Mouse (Mus musculus): ENCODE measurements around the gene Tnfrsf1b. TPM values are rescaled to one million over a fixed set of nuclear protein-coding genes. Genes with fewer than 3 reads are reported as not detected.

The Tnfrsf1b gene
- polyA plus RNA-seq (2015; fragmentation: Nextera tagmentation; extraction: Ambion mirVana) = 4.5 and 6.3 TPM in 2 replicates

- H3K36me3 ChIP-seq = no peaks in the 10 kb centered on the region
- H3K4me2 ChIP-seq = peak within 1 kb of the TSS; percentile 83
- ATAC-seq (ENCODE audit: insufficient number of reproducible peaks, low FRiP score, low TSS enrichment, low read depth) = peak; percentile 46; the same call in 1 of the 2 replicates
- H3K9me3 ChIP-seq = no peaks in the 10 kb centered on the region
- peaks cover 32% of the 10 kb centered on the region for H3K27me3 ChIP-seq
- H3K4me3 ChIP-seq = peak within 1 kb of the TSS; percentile 45
- peaks cover 12% of the 10 kb centered on the region for H3K4me1 ChIP-seq
- under 1% methylated on average over 45 of the region's 47 CpGs for WGBS
- no peak within 1 kb of the TSS for H3K27ac ChIP-seq
- H3K9ac ChIP-seq = peak within 1 kb of the TSS; percentile 55
Observed at GRCm38 (mm10) chr4:145246173-145247011, at the start of gene Tnfrsf1b. Gene Tnfrsf1b, minus strand, starts transcription at chr4:145246870.

DNA sequence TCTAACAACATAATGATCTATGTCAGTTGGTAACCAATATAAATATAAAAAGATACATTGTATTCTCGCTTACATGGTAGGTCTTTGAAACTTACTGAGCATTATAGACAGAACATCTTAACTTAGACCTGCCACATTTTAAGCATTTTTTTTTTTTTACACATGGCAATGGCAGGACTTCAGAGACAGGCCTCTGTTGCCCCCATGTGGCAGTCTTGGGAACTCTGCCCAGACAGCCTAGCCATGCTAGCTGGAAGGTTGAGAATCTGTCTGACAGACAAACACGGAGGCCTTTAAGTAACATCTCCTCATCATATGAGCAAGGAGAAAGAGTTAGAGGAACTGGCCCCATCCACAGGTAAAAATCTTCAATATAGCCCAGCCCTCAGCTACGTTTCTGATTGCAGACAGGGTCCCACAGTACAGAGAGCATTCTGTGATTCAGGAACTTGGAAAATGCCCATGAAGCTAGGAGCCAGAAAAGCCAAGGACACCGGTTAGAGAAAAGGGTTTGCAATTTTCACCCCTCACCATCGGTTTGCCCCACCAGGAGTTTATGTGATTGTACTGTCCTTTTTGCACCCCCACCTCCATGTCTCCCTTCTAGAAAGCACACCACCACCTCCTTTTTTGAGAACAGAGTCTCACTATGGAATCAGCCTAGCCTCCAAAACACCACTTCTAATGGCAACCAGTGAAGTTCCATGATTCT is 49.1 kb upstream of the Tnfrsf1b start:
- Histone ChIP-seq H3K4me1 (peaks cover 6% of the 10 kb centered on the region; the same call in 1 of the 2 replicates), H3K36me3 (no peaks in the 10 kb centered on the region), H3K27ac (no peak overlapping the region), H3K9ac (no peak overlapping the region), H3K4me3 (no peak overlapping the region), H3K9me3 (no peaks in the 10 kb centered on the region), H3K4me2 (no peak overlapping the region), H3K27me3 (no peaks in the 10 kb centered on the region)
- no peak for ATAC-seq (ENCODE audit: insufficient number of reproducible peaks, low FRiP score, low TSS enrichment, low read depth)
- WGBS = 52% methylated on average over 5 of the region's 5 CpGs

- ATAC-seq (ENCODE audit: insufficient number of reproducible peaks, low FRiP score, low TSS enrichment, low read depth) = no peak
- Histone ChIP-seq H3K9ac (no peak overlapping the region), H3K9me3 (no peaks in the 10 kb centered on the region), H3K4me1 (no peaks in the 10 kb centered on the region), H3K27me3 (no peaks in the 10 kb centered on the region), H3K27ac (no peak overlapping the region), H3K4me3 (no peak overlapping the region), H3K36me3 (no peaks in the 10 kb centered on the region), H3K4me2 (no peak overlapping the region)
- WGBS = 78% methylated on average over 5 of the region's 5 CpGs
Observed at GRCm38 (mm10) chr4:145294588-145294987, 47.9 kb upstream of the Tnfrsf1b start.

GRCm38 (mm10) chr4:145286369-145287120 is 39.9 kb upstream of the Tnfrsf1b start:
- no peak overlapping the region for H3K27ac ChIP-seq
- no peaks in the 10 kb centered on the region for H3K27me3 ChIP-seq
- no peaks in the 10 kb centered on the region for H3K36me3 ChIP-seq
- H3K4me1 ChIP-seq = no peaks in the 10 kb centered on the region
- no peak overlapping the region for H3K4me3 ChIP-seq
- no peak overlapping the region for H3K4me2 ChIP-seq
- WGBS = 41% methylated on average over 4 of the region's 4 CpGs
- ATAC-seq (ENCODE audit: insufficient number of reproducible peaks, low FRiP score, low TSS enrichment, low read depth) = no peak
- H3K9ac ChIP-seq = no peak overlapping the region
- no peaks in the 10 kb centered on the region for H3K9me3 ChIP-seq

DNA sequence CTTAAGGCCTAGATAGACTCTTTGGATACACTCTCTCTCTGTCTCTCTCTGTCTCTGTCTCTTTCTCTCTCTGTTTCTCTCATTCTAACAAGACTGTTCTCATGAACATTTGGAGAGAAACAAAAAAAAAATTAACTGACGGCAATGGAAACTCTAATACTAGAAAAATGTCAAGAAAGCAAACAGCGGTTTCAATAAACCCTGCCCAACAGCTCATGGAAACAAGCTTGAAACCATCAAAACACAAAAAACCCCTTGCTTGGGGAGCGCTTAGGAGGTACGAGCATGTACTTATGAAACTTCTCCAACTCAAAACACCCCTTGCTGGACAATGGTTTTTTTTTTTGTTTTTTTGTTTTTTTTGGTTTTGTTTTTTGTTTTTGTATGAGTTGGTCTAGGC is 38.0 kb upstream of the Tnfrsf1b start:
- no peak for ATAC-seq (ENCODE audit: insufficient number of reproducible peaks, low FRiP score, low TSS enrichment, low read depth)
- H3K4me3 ChIP-seq = no peak overlapping the region
- no peaks in the 10 kb centered on the region for H3K9me3 ChIP-seq
- H3K9ac ChIP-seq = no peak overlapping the region
- no peaks in the 10 kb centered on the region for H3K4me1 ChIP-seq
- 89% methylated on average over 4 of the region's 4 CpGs for WGBS
- no peak overlapping the region for H3K27ac ChIP-seq
- no peak overlapping the region for H3K4me2 ChIP-seq
- no peaks in the 10 kb centered on the region for H3K36me3 ChIP-seq
- no peaks in the 10 kb centered on the region for H3K27me3 ChIP-seq

DNA sequence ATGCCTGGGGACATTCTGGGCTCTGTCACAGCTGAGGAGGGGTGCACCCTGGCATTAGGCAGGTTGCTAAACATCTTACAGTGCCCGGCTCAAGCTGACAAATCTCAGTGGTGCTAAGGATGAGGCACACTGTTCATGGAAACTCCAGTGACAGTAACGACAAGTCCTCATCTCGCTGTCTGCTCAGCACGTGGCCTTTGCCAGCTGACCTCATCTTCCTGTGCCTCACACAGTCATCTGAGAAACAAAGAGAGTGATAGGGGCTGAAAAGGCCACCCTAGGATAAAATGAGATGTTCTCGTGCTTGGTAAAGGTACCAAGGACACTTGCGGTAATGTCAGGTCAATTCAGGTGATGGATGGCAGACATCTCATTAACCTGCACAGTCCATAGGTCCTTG is 36.8 kb upstream of the Tnfrsf1b start:
- Histone ChIP-seq H3K4me1 (no peaks in the 10 kb centered on the region), H3K27ac (no peak overlapping the region), H3K9me3 (no peaks in the 10 kb centered on the region), H3K4me3 (no peak overlapping the region), H3K9ac (no peak overlapping the region), H3K36me3 (no peaks in the 10 kb centered on the region), H3K4me2 (no peak overlapping the region), H3K27me3 (no peaks in the 10 kb centered on the region)
- no peak for ATAC-seq (ENCODE audit: insufficient number of reproducible peaks, low FRiP score, low TSS enrichment, low read depth)
- 73% methylated on average over 6 of the region's 6 CpGs for WGBS

- ATAC-seq (ENCODE audit: insufficient number of reproducible peaks, low FRiP score, low TSS enrichment, low read depth) = no peak
- 68% methylated on average over 6 of the region's 6 CpGs for WGBS
Observed at GRCm38 (mm10) chr4:145280966-145281365, 34.3 kb upstream of the Tnfrsf1b start.

GRCm38 (mm10) chr4:145278724-145279370 is 32.2 kb upstream of the Tnfrsf1b start:
- no peak overlapping the region for H3K4me3 ChIP-seq
- ATAC-seq (ENCODE audit: insufficient number of reproducible peaks, low FRiP score, low TSS enrichment, low read depth) = no peak
- H3K27ac ChIP-seq = no peak overlapping the region
- WGBS = 64% methylated on average over 3 of the region's 3 CpGs
- H3K9ac ChIP-seq = no peak overlapping the region
- no peak overlapping the region for H3K4me2 ChIP-seq
- H3K36me3 ChIP-seq = no peaks in the 10 kb centered on the region
- no peaks in the 10 kb centered on the region for H3K27me3 ChIP-seq
- H3K4me1 ChIP-seq = no peaks in the 10 kb centered on the region
- no peaks in the 10 kb centered on the region for H3K9me3 ChIP-seq

More at GRCm38 (mm10) chr4:145280966-145281365, 34.3 kb upstream of the Tnfrsf1b start:
- Histone ChIP-seq H3K4me2 (no peak overlapping the region), H3K4me3 (no peak overlapping the region), H3K4me1 (no peaks in the 10 kb centered on the region), H3K36me3 (no peaks in the 10 kb centered on the region), H3K27me3 (no peaks in the 10 kb centered on the region), H3K9me3 (no peaks in the 10 kb centered on the region), H3K9ac (no peak overlapping the region), H3K27ac (no peak overlapping the region)

DNA sequence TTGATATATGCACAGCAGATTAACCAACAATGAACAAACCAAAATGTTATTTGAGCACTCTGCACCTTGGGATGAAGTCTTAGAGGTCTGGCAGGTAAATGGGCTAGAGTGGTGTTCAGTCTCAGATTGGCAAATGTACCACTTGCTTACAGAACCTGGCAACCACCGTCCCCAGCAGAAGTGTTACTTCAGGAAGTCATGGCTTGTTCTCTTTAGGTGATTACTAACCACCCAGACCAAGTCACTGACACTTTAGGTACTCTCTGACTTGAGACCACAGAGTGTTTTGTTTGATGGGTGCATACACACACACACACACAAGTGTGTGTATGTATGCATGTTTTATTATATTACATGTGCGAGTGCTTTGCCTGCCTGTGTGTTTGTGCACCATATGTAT is 31.6 kb upstream of the Tnfrsf1b start:
- no peak for ATAC-seq (ENCODE audit: insufficient number of reproducible peaks, low FRiP score, low TSS enrichment, low read depth)
- no peak overlapping the region for H3K27ac ChIP-seq
- no peaks in the 10 kb centered on the region for H3K27me3 ChIP-seq
- no peak overlapping the region for H3K4me3 ChIP-seq
- no peaks in the 10 kb centered on the region for H3K36me3 ChIP-seq
- WGBS = 90% methylated on average over 2 of the region's 2 CpGs
- H3K9ac ChIP-seq = no peak overlapping the region
- H3K4me1 ChIP-seq = 0 out of 2 replicates have a peak, but pooled peaks cover under 1% of the 10 kb centered on the region
- H3K4me2 ChIP-seq = no peak overlapping the region
- H3K9me3 ChIP-seq = no peaks in the 10 kb centered on the region

- WGBS = 79% methylated on average over 6 of the region's 6 CpGs
- Histone ChIP-seq H3K4me1 (0 out of 2 replicates have a peak, but pooled peaks cover 4% of the 10 kb centered on the region), H3K9me3 (no peaks in the 10 kb centered on the region), H3K36me3 (no peaks in the 10 kb centered on the region), H3K4me3 (no peak overlapping the region), H3K27ac (no peak overlapping the region), H3K9ac (no peak overlapping the region), H3K4me2 (no peak overlapping the region), H3K27me3 (no peaks in the 10 kb centered on the region)
- no peak for ATAC-seq (ENCODE audit: insufficient number of reproducible peaks, low FRiP score, low TSS enrichment, low read depth)
Observed at GRCm38 (mm10) chr4:145276368-145277249, 29.9 kb upstream of the Tnfrsf1b start.
